Mouse (Mus musculus): ENCODE data around the gene Tmem30c. TPM values are rescaled to one million over a fixed set of nuclear protein-coding genes. Genes with fewer than 3 reads are reported as not detected.

Gene Tmem30c
- polyA plus RNA-seq, 1 experiment from 2014 or later: 0.24 TPM

GRCm38 (mm10) chr16:57281417-57281816 lies 11.2 kb downstream of the Tmem30c start:
- no peak for ATAC-seq
- Histone ChIP-seq H3K9me3 (0 out of 2 replicates have a peak, but pooled peaks cover 3% of the 10 kb centered on the region), H3K9ac (replicated peaks) (no peak overlapping the region), H3K27me3 (no peaks in the 10 kb centered on the region), H3K4me3 (replicated peaks) (no peak overlapping the region), H3K36me3 (no peaks in the 10 kb centered on the region), H3K4me2 (replicated peaks) (no peak overlapping the region), H3K4me1 (replicated peaks) (no peaks in the 10 kb centered on the region), H3K27ac (no peak overlapping the region)
- 76% methylated on average over 8 of the region's 8 CpGs for WGBS

- no peaks in the 10 kb centered on the region for H3K27me3 ChIP-seq
- 95% methylated on average over 31 of the region's 31 CpGs for WGBS
- H3K27ac ChIP-seq: no peak overlapping the region
- no peaks in the 10 kb centered on the region for H3K36me3 ChIP-seq
- H3K4me3 ChIP-seq (replicated peaks): no peak overlapping the region
- H3K9ac ChIP-seq (replicated peaks): no peak overlapping the region
- ATAC-seq: no peak
- 0 out of 2 replicates have a peak, but pooled peaks cover 3% of the 10 kb centered on the region for H3K9me3 ChIP-seq
- no peak overlapping the region for H3K4me2 ChIP-seq (replicated peaks)
- no peaks in the 10 kb centered on the region for H3K4me1 ChIP-seq (replicated peaks)
Measured at GRCm38 (mm10) chr16:57280221-57281217, 12.1 kb downstream of the Tmem30c start.

GRCm38 (mm10) chr16:57278976-57279626 lies 13.6 kb downstream of the Tmem30c start:
- Histone ChIP-seq H3K27ac (no peak overlapping the region), H3K4me2 (replicated peaks) (no peak overlapping the region), H3K9me3 (0 out of 2 replicates have a peak, but pooled peaks cover 3% of the 10 kb centered on the region), H3K27me3 (no peaks in the 10 kb centered on the region), H3K4me3 (replicated peaks) (no peak overlapping the region), H3K4me1 (replicated peaks) (no peaks in the 10 kb centered on the region), H3K36me3 (no peaks in the 10 kb centered on the region), H3K9ac (replicated peaks) (no peak overlapping the region)
- no peak for ATAC-seq
- WGBS: 90% methylated on average over 12 of the region's 12 CpGs

- H3K9me3 ChIP-seq: no peaks in the 10 kb centered on the region
- ATAC-seq: no peak
- no peak overlapping the region for H3K4me3 ChIP-seq (replicated peaks)
- no peak overlapping the region for H3K27ac ChIP-seq
- no peak overlapping the region for H3K4me2 ChIP-seq (replicated peaks)
- no peaks in the 10 kb centered on the region for H3K4me1 ChIP-seq (replicated peaks)
- H3K9ac ChIP-seq (replicated peaks): no peak overlapping the region
- no peaks in the 10 kb centered on the region for H3K36me3 ChIP-seq
- WGBS: 93% methylated on average over 13 of the region's 13 CpGs
- no peaks in the 10 kb centered on the region for H3K27me3 ChIP-seq
Measured at GRCm38 (mm10) chr16:57269751-57270150, 22.9 kb downstream of the Tmem30c start.

- H3K9ac ChIP-seq (replicated peaks): no peak overlapping the region
- no peak overlapping the region for H3K4me2 ChIP-seq (replicated peaks)
- no peak overlapping the region for H3K27ac ChIP-seq
- H3K4me1 ChIP-seq (replicated peaks): no peaks in the 10 kb centered on the region
- no peak for ATAC-seq
- H3K4me3 ChIP-seq (replicated peaks): no peak overlapping the region
- H3K27me3 ChIP-seq: no peaks in the 10 kb centered on the region
- no peaks in the 10 kb centered on the region for H3K36me3 ChIP-seq
- 86% methylated on average over 14 of the region's 14 CpGs for WGBS
- H3K9me3 ChIP-seq: no peaks in the 10 kb centered on the region
Measured at GRCm38 (mm10) chr16:57268058-57268841, 24.4 kb downstream of the Tmem30c start.

GRCm38 (mm10) chr16:57267068-57267467 lies 25.6 kb downstream of the Tmem30c start:
- no peaks in the 10 kb centered on the region for H3K27me3 ChIP-seq
- no peaks in the 10 kb centered on the region for H3K36me3 ChIP-seq
- no peaks in the 10 kb centered on the region for H3K4me1 ChIP-seq (replicated peaks)
- 23% methylated on average over 1 of the region's 1 CpGs for WGBS
- H3K4me3 ChIP-seq (replicated peaks): no peak overlapping the region
- no peak overlapping the region for H3K4me2 ChIP-seq (replicated peaks)
- no peak overlapping the region for H3K27ac ChIP-seq
- H3K9ac ChIP-seq (replicated peaks): no peak overlapping the region
- ATAC-seq: no peak
- no peaks in the 10 kb centered on the region for H3K9me3 ChIP-seq

GRCm38 (mm10) chr16:57260152-57260551 lies 32.5 kb downstream of the Tmem30c start:
- no peaks in the 10 kb centered on the region for H3K4me1 ChIP-seq (replicated peaks)
- H3K9ac ChIP-seq (replicated peaks): no peak overlapping the region
- 82% methylated on average over 10 of the region's 10 CpGs for WGBS
- no peak overlapping the region for H3K4me2 ChIP-seq (replicated peaks)
- no peak overlapping the region for H3K4me3 ChIP-seq (replicated peaks)
- no peak overlapping the region for H3K27ac ChIP-seq
- no peaks in the 10 kb centered on the region for H3K36me3 ChIP-seq
- no peak for ATAC-seq
- no peaks in the 10 kb centered on the region for H3K9me3 ChIP-seq
- no peaks in the 10 kb centered on the region for H3K27me3 ChIP-seq

- WGBS: 88% methylated on average over 13 of the region's 13 CpGs
Measured at GRCm38 (mm10) chr16:57259356-57260083, 33.1 kb downstream of the Tmem30c start.

GRCm38 (mm10) chr16:57251589-57252421 lies 40.9 kb downstream of the Tmem30c start:
- no peaks in the 10 kb centered on the region for H3K4me1 ChIP-seq (replicated peaks)
- H3K9ac ChIP-seq (replicated peaks): no peak overlapping the region
- WGBS: 47% methylated on average over 7 of the region's 7 CpGs
- ATAC-seq: no peak
- no peak overlapping the region for H3K4me3 ChIP-seq (replicated peaks)
- H3K27me3 ChIP-seq: no peaks in the 10 kb centered on the region
- no peak overlapping the region for H3K27ac ChIP-seq
- H3K36me3 ChIP-seq: no peaks in the 10 kb centered on the region
- H3K4me2 ChIP-seq (replicated peaks): no peak overlapping the region
- no peaks in the 10 kb centered on the region for H3K9me3 ChIP-seq

More at GRCm38 (mm10) chr16:57259356-57260083, 33.1 kb downstream of the Tmem30c start:
- ATAC-seq: no peak
- H3K4me1 ChIP-seq (replicated peaks): no peaks in the 10 kb centered on the region
- H3K9me3 ChIP-seq: no peaks in the 10 kb centered on the region
- no peak overlapping the region for H3K27ac ChIP-seq
- H3K27me3 ChIP-seq: no peaks in the 10 kb centered on the region
- H3K4me3 ChIP-seq (replicated peaks): no peak overlapping the region
- no peak overlapping the region for H3K4me2 ChIP-seq (replicated peaks)
- H3K9ac ChIP-seq (replicated peaks): no peak overlapping the region
- H3K36me3 ChIP-seq: no peaks in the 10 kb centered on the region

GRCm38 (mm10) chr16:57250991-57251390 lies 41.7 kb downstream of the Tmem30c start:
- Histone ChIP-seq H3K4me2 (replicated peaks) (no peak overlapping the region), H3K27me3 (no peaks in the 10 kb centered on the region), H3K9ac (replicated peaks) (no peak overlapping the region), H3K4me1 (replicated peaks) (no peaks in the 10 kb centered on the region), H3K36me3 (no peaks in the 10 kb centered on the region), H3K27ac (no peak overlapping the region), H3K9me3 (no peaks in the 10 kb centered on the region), H3K4me3 (replicated peaks) (no peak overlapping the region)
- no peak for ATAC-seq
- WGBS: 87% methylated on average over 4 of the region's 4 CpGs
